Mouse (Mus musculus): Measurements from ENCODE around the gene Rnf34. TPM values are rescaled to one million over a fixed set of nuclear protein-coding genes. Genes with fewer than 3 reads are reported as not detected.

Rnf34 gene
- total RNA-seq (2014; rRNA removed) (24.5 and 41.5 TPM in 2 replicates), polyA plus RNA-seq (2015; fragmentation: Nextera tagmentation; extraction: Ambion mirVana) (36.1 and 38.0 TPM in 2 replicates)

DNA sequence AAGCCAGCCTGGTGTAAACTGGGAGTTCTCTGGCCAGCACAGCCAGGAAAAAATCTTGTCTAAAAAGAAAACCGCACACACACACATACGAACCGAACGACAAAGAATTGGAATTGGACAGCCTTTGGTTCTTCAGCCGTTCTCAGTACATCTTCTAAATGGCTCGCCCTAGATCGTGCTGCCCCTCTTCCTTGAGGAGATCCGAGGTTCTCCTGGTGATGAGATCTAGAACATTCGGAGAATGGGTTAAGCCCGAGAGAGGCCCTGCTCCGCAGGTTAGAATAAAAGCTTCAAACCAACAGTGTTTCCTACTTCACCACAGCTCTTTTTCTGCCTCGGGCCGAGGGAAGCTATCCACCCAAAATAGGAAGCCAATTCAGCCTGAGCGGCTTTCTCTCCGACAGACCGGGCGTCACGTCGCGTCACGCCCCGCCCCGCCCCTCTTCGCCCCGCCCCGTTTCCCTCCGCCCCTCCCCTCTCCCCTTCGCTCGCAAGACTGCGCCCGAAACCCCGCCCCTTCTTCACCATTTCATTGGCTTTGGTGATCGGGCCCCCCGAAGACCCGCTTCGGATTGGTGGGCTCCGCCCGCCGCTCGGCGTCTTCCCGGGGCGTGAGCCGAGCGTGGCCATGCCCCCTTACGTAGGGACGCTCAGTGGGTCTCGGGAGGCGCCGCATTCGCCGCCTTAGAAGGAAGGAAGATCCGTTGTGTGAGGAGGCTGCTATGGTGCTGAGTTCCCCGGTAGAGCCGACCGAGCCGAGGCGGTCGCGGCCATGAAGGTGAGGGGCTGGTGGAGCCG is at the start of gene Rnf34:
Rnf34 (plus strand) TSS at position 528 of the 798 bp plus-strand sequence.
- Histone ChIP-seq H3K4me1 (ENCODE audit: insufficient read depth, low read length) (peaks cover 7% of the 10 kb centered on the region), H3K9me3 (ENCODE audit: low read length) (no peaks in the 10 kb centered on the region), H3K4me3 (ENCODE audit: low read depth, low read length) (peak within 1 kb of the TSS; percentile 69), H3K27me3 (ENCODE audit: insufficient read depth, low read length) (no peaks in the 10 kb centered on the region), H3K36me3 (ENCODE audit: insufficient read depth, low read length) (no peaks in the 10 kb centered on the region), H3K27ac (ENCODE audit: low read depth, low read length) (peak within 1 kb of the TSS; percentile 89), H3K4me2 (ENCODE audit: low read depth, low read length, poor library complexity, severe bottlenecking) (peak within 1 kb of the TSS; percentile 96), H3K9ac (replicated peaks; ENCODE audit: low read length, poor library complexity, severe bottlenecking) (peak within 1 kb of the TSS; percentile 84)
- DNase-seq (ENCODE audit: low spot score) (peak; percentile 99), ATAC-seq (ENCODE audit: low FRiP score) (peak; percentile 100)
- WGBS = 1% methylated on average over 57 of the region's 61 CpGs
- no peak for TF ChIP-seq CTCF (IDR thresholded peaks at IDR 0.05)

GRCm38 (mm10) chr5:122800345-122801010 is 49.4 kb upstream of the Rnf34 start:
- Histone ChIP-seq H3K9ac (replicated peaks; ENCODE audit: low read length, poor library complexity, severe bottlenecking) (no peak overlapping the region), H3K27ac (ENCODE audit: low read depth, low read length) (no peak overlapping the region), H3K4me3 (ENCODE audit: low read depth, low read length) (no peak overlapping the region), H3K36me3 (ENCODE audit: insufficient read depth, low read length) (peaks cover 70% of the 10 kb centered on the region), H3K9me3 (ENCODE audit: low read length) (no peaks in the 10 kb centered on the region), H3K4me1 (ENCODE audit: insufficient read depth, low read length) (no peaks in the 10 kb centered on the region), H3K4me2 (ENCODE audit: low read depth, low read length, poor library complexity, severe bottlenecking) (no peak overlapping the region), H3K27me3 (ENCODE audit: insufficient read depth, low read length) (no peaks in the 10 kb centered on the region)
- TF ChIP-seq CTCF (IDR thresholded peaks at IDR 0.05) = no peak
- 86% methylated on average over 13 of the region's 13 CpGs for WGBS
- ATAC-seq (ENCODE audit: low FRiP score) (no peak), DNase-seq (ENCODE audit: low spot score) (peak; percentile 12)

GRCm38 (mm10) chr5:122801684-122802083 is 48.2 kb upstream of the Rnf34 start:
- Histone ChIP-seq H3K9ac (replicated peaks; ENCODE audit: low read length, poor library complexity, severe bottlenecking) (no peak overlapping the region), H3K36me3 (ENCODE audit: insufficient read depth, low read length) (peaks cover 73% of the 10 kb centered on the region), H3K4me2 (ENCODE audit: low read depth, low read length, poor library complexity, severe bottlenecking) (no peak overlapping the region), H3K4me3 (ENCODE audit: low read depth, low read length) (no peak overlapping the region), H3K27ac (ENCODE audit: low read depth, low read length) (no peak overlapping the region), H3K4me1 (ENCODE audit: insufficient read depth, low read length) (no peaks in the 10 kb centered on the region), H3K27me3 (ENCODE audit: insufficient read depth, low read length) (no peaks in the 10 kb centered on the region), H3K9me3 (ENCODE audit: low read length) (no peaks in the 10 kb centered on the region)
- WGBS = 94% methylated on average over 8 of the region's 8 CpGs
- DNase-seq (ENCODE audit: low spot score) (no peak), ATAC-seq (ENCODE audit: low FRiP score) (no peak)
- TF ChIP-seq CTCF (IDR thresholded peaks at IDR 0.05) = no peak

- no peak for ATAC-seq (ENCODE audit: low FRiP score)
Measured at GRCm38 (mm10) chr5:122802706-122803105, 47.1 kb upstream of the Rnf34 start.

GRCm38 (mm10) chr5:122805503-122805902 is 44.3 kb upstream of the Rnf34 start:
- no peaks in the 10 kb centered on the region for H3K9me3 ChIP-seq (ENCODE audit: low read length)
- H3K27ac ChIP-seq (ENCODE audit: low read depth, low read length) = no peak overlapping the region
- ATAC-seq (ENCODE audit: low FRiP score) = no peak
- TF ChIP-seq CTCF (IDR thresholded peaks at IDR 0.05) = peak; percentile 60
- H3K4me2 ChIP-seq (ENCODE audit: low read depth, low read length, poor library complexity, severe bottlenecking) = no peak overlapping the region
- peaks cover 61% of the 10 kb centered on the region for H3K36me3 ChIP-seq (ENCODE audit: insufficient read depth, low read length)
- 74% methylated on average over 3 of the region's 3 CpGs for WGBS
- H3K9ac ChIP-seq (replicated peaks; ENCODE audit: low read length, poor library complexity, severe bottlenecking) = no peak overlapping the region
- peak; percentile 29 for DNase-seq (ENCODE audit: low spot score)
- no peaks in the 10 kb centered on the region for H3K27me3 ChIP-seq (ENCODE audit: insufficient read depth, low read length)
- H3K4me1 ChIP-seq (ENCODE audit: insufficient read depth, low read length) = no peaks in the 10 kb centered on the region
- no peak overlapping the region for H3K4me3 ChIP-seq (ENCODE audit: low read depth, low read length)

More at GRCm38 (mm10) chr5:122802706-122803105, 47.1 kb upstream of the Rnf34 start:
- H3K4me1 ChIP-seq (ENCODE audit: insufficient read depth, low read length) = no peaks in the 10 kb centered on the region
- no peak overlapping the region for H3K9ac ChIP-seq (replicated peaks; ENCODE audit: low read length, poor library complexity, severe bottlenecking)
- peaks cover 77% of the 10 kb centered on the region for H3K36me3 ChIP-seq (ENCODE audit: insufficient read depth, low read length)
- H3K27me3 ChIP-seq (ENCODE audit: insufficient read depth, low read length) = no peaks in the 10 kb centered on the region
- no peak overlapping the region for H3K4me2 ChIP-seq (ENCODE audit: low read depth, low read length, poor library complexity, severe bottlenecking)
- H3K27ac ChIP-seq (ENCODE audit: low read depth, low read length) = no peak overlapping the region
- no peak for DNase-seq (ENCODE audit: low spot score)
- TF ChIP-seq CTCF (IDR thresholded peaks at IDR 0.05) = no peak
- 79% methylated on average over 9 of the region's 9 CpGs for WGBS
- H3K4me3 ChIP-seq (ENCODE audit: low read depth, low read length) = no peak overlapping the region
- H3K9me3 ChIP-seq (ENCODE audit: low read length) = no peaks in the 10 kb centered on the region

All from midbrain, postnatal 0 days (tissue).